Mouse (Mus musculus): ENCODE results near the gene Cep131. TPM values are rescaled to one million over a fixed set of nuclear protein-coding genes. Genes with fewer than 3 reads are reported as not detected.

The Cep131 gene
- total and polyA plus RNA-seq, 3 experiments: 6.5 to 10.7 (median 9.3) TPM

DNA sequence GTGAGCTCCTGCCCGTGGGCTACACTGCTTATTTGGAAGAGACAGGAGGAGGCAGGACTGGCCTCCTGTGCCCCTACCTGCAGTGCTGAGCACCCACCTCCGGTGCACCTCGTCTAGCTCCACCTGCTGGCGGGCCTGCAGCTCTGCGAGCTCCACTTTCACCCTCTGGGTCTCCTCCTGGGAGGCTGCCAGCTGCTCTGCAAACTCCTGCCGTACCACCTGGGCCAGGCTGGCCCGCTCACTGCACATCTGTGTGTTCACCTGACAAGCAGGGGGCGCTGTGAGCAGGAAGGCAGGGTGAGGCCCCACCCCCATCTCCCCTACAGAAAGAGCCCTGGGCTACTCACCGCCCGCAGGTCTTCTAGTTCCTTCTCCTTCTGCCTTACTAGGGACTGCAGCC is 21.3 kb downstream of the Cep131 start:
- Histone ChIP-seq H3K9ac (ENCODE audit: low read depth, low read length) (no peak overlapping the region), H3K36me3 (ENCODE audit: control insufficient read depth, insufficient read depth, low read length) (no peaks in the 10 kb centered on the region), H3K27me3 (ENCODE audit: control insufficient read depth, insufficient read depth, low read length) (no peaks in the 10 kb centered on the region), H3K4me1 (ENCODE audit: control insufficient read depth, insufficient read depth, low read length) (no peaks in the 10 kb centered on the region), H3K27ac (no peak overlapping the region), H3K4me3 (no peak overlapping the region), H3K79me2 (replicated peaks; ENCODE audit: control insufficient read depth, insufficient read depth, low read length) (no peaks in the 10 kb centered on the region)
- 37% methylated on average over 10 of the region's 10 CpGs for WGBS
- DNase-seq: peak; percentile 46 to 75
- TF ChIP-seq EP300 (IDR thresholded peaks at IDR 0.05; ENCODE audit: insufficient read depth, low read depth, low read length): 0 out of 2 replicates have a peak, but pooled peaks have one; percentile 25
- peak; percentile 97 for TF ChIP-seq CTCF (IDR thresholded peaks at IDR 0.05)
- TF ChIP-seq POLR2A (IDR thresholded peaks at IDR 0.05; ENCODE audit: insufficient read depth, low read depth, low read length): no peak
- intact Hi-C loops (cut with DNase I): loop anchor here (1.0 kb wide), 2 partner anchors 35 to 52 kb away; no protein-coding TSS in a partner anchor

DNA sequence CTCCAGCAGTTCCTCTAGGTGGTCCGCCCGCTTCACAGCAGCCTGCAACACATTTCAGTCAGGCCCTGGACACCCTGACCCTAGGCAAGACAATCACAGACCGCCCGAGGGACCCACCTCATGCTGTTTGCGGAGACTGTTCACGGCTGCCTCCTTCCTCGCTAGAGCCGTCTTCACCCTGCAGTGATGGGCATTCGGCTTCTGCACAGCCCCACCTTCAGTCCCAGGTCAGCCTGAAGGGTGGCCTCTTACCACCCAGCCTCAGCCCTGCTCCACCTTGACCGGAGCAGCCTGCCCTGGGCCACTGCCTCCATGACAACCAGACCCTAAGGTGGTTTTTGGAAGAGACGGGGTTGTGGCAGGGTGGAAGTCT is 22.0 kb downstream of the Cep131 start:
- H3K4me3 ChIP-seq: no peak overlapping the region
- no peaks in the 10 kb centered on the region for H3K4me1 ChIP-seq (ENCODE audit: control insufficient read depth, insufficient read depth, low read length)
- no peaks in the 10 kb centered on the region for H3K79me2 ChIP-seq (replicated peaks; ENCODE audit: control insufficient read depth, insufficient read depth, low read length)
- TF ChIP-seq POLR2A (IDR thresholded peaks at IDR 0.05; ENCODE audit: insufficient read depth, low read depth, low read length) (no peak), CTCF (IDR thresholded peaks at IDR 0.05) (no peak), EP300 (IDR thresholded peaks at IDR 0.05; ENCODE audit: insufficient read depth, low read depth, low read length) (no peak)
- H3K27ac ChIP-seq: no peak overlapping the region
- intact Hi-C loops (cut with DNase I): loop anchor here (1.0 kb wide), 2 partner anchors 34 to 51 kb away; no protein-coding TSS in a partner anchor
- no peak for DNase-seq
- H3K9ac ChIP-seq (ENCODE audit: low read depth, low read length): no peak overlapping the region
- WGBS: 92% methylated on average over 11 of the region's 11 CpGs
- no peaks in the 10 kb centered on the region for H3K27me3 ChIP-seq (ENCODE audit: control insufficient read depth, insufficient read depth, low read length)
- no peaks in the 10 kb centered on the region for H3K36me3 ChIP-seq (ENCODE audit: control insufficient read depth, insufficient read depth, low read length)

DNA sequence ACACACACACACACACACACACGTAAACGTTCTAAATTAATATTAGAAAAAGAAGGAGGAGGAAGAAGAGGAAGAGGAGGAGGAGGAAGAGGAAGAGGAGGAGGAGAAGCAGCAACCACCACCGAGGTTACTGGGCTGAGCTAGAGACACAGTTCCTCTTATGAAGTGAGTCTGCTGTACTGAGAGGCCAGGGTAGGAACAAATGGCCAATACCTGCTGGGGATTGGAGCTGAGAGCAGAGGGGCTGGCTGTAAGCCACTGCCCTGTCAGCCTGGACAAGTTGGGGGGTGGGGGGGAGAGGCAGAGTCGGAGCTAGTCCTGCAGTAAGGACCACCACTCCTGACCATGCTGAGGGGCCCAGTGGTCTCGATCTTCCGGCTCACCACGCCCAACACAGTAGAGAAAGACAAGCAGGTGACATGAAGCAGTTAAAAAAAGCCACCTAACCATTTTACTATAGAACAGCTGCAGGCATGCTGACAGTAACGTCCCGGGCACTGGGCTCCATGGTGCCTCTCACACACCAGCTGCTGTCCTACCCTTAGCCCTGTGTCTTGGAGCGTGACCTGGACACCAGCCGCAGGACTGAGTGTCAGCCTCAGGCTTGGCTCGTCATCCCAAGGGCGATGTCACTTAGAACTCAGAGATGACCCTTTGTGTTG is 22.5 kb downstream of the Cep131 start:
- Histone ChIP-seq H3K79me2 (replicated peaks; ENCODE audit: control insufficient read depth, insufficient read depth, low read length) (no peaks in the 10 kb centered on the region), H3K27ac (no peak overlapping the region), H3K4me1 (ENCODE audit: control insufficient read depth, insufficient read depth, low read length) (no peaks in the 10 kb centered on the region), H3K36me3 (ENCODE audit: control insufficient read depth, insufficient read depth, low read length) (no peaks in the 10 kb centered on the region), H3K27me3 (ENCODE audit: control insufficient read depth, insufficient read depth, low read length) (no peaks in the 10 kb centered on the region), H3K9ac (ENCODE audit: low read depth, low read length) (no peak overlapping the region), H3K4me3 (no peak overlapping the region)
- WGBS: 80% methylated on average over 13 of the region's 13 CpGs
- TF ChIP-seq CTCF (IDR thresholded peaks at IDR 0.05): no peak
- TF ChIP-seq POLR2A (IDR thresholded peaks at IDR 0.05; ENCODE audit: insufficient read depth, low read depth, low read length): no peak
- no peak for TF ChIP-seq EP300 (IDR thresholded peaks at IDR 0.05; ENCODE audit: insufficient read depth, low read depth, low read length)
- intact Hi-C loops (cut with DNase I): no loop called here
- no peak for DNase-seq

- Histone ChIP-seq H3K79me2 (replicated peaks; ENCODE audit: control insufficient read depth, insufficient read depth, low read length) (no peaks in the 10 kb centered on the region), H3K4me3 (no peak overlapping the region), H3K9ac (ENCODE audit: low read depth, low read length) (no peak overlapping the region), H3K4me1 (ENCODE audit: control insufficient read depth, insufficient read depth, low read length) (no peaks in the 10 kb centered on the region), H3K27ac (no peak overlapping the region), H3K36me3 (ENCODE audit: control insufficient read depth, insufficient read depth, low read length) (no peaks in the 10 kb centered on the region), H3K27me3 (ENCODE audit: control insufficient read depth, insufficient read depth, low read length) (no peaks in the 10 kb centered on the region)
- 86% methylated on average over 5 of the region's 5 CpGs for WGBS
- no peak for TF ChIP-seq EP300 (IDR thresholded peaks at IDR 0.05; ENCODE audit: insufficient read depth, low read depth, low read length)
- no peak for TF ChIP-seq POLR2A (IDR thresholded peaks at IDR 0.05; ENCODE audit: insufficient read depth, low read depth, low read length)
- no peak for TF ChIP-seq CTCF (IDR thresholded peaks at IDR 0.05)
- intact Hi-C loops (cut with DNase I): no loop called here
- no peak for DNase-seq
Observed at GRCm38 (mm10) chr11:120063326-120063725, 23.3 kb downstream of the Cep131 start.

DNA sequence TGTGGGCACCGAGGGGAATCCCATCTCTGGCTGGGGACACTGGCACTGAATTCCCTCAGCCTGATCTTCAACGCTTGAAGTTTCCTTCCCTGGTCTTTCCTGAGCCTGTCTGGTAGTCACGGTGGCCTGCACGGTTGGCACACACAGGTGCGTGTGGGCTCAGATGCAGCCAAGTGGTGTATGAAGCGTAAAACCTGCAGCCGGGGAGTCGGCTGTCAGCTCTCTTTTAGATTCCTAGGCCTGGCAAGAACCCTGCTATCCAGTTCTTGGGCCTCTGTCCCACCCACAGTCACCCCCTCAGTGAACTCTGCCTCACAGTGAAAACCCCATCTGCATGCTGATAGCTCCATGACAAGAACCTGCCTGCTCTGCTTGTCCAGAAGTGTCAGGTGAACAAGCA is 26.0 kb downstream of the Cep131 start:
- Histone ChIP-seq H3K27ac (no peak overlapping the region), H3K36me3 (ENCODE audit: control insufficient read depth, insufficient read depth, low read length) (no peaks in the 10 kb centered on the region), H3K27me3 (ENCODE audit: control insufficient read depth, insufficient read depth, low read length) (no peaks in the 10 kb centered on the region), H3K79me2 (replicated peaks; ENCODE audit: control insufficient read depth, insufficient read depth, low read length) (no peaks in the 10 kb centered on the region), H3K9ac (ENCODE audit: low read depth, low read length) (no peak overlapping the region), H3K4me3 (no peak overlapping the region), H3K4me1 (ENCODE audit: control insufficient read depth, insufficient read depth, low read length) (no peaks in the 10 kb centered on the region)
- intact Hi-C loops (cut with DNase I): no loop called here
- WGBS: 73% methylated on average over 8 of the region's 8 CpGs
- no peak for DNase-seq
- TF ChIP-seq POLR2A (IDR thresholded peaks at IDR 0.05; ENCODE audit: insufficient read depth, low read depth, low read length): no peak
- TF ChIP-seq EP300 (IDR thresholded peaks at IDR 0.05; ENCODE audit: insufficient read depth, low read depth, low read length): no peak
- TF ChIP-seq CTCF (IDR thresholded peaks at IDR 0.05): no peak

GRCm38 (mm10) chr11:120055953-120056732 is 30.5 kb downstream of the Cep131 start:
- DNase-seq: no peak
- no peak overlapping the region for H3K9ac ChIP-seq (ENCODE audit: low read depth, low read length)
- TF ChIP-seq EP300 (IDR thresholded peaks at IDR 0.05; ENCODE audit: insufficient read depth, low read depth, low read length) (no peak), POLR2A (IDR thresholded peaks at IDR 0.05; ENCODE audit: insufficient read depth, low read depth, low read length) (no peak), CTCF (IDR thresholded peaks at IDR 0.05) (no peak)
- H3K4me1 ChIP-seq (ENCODE audit: control insufficient read depth, insufficient read depth, low read length): peaks cover 2% of the 10 kb centered on the region; the same call in 1 of the 2 replicates
- H3K79me2 ChIP-seq (replicated peaks; ENCODE audit: control insufficient read depth, insufficient read depth, low read length): no peaks in the 10 kb centered on the region
- no peaks in the 10 kb centered on the region for H3K27me3 ChIP-seq (ENCODE audit: control insufficient read depth, insufficient read depth, low read length)
- H3K4me3 ChIP-seq: no peak overlapping the region
- intact Hi-C loops (cut with DNase I): no loop called here
- WGBS: 77% methylated on average over 12 of the region's 12 CpGs
- no peaks in the 10 kb centered on the region for H3K36me3 ChIP-seq (ENCODE audit: control insufficient read depth, insufficient read depth, low read length)
- H3K27ac ChIP-seq: no peak overlapping the region

Measured in heart, adult 2 months (tissue).